Mouse (Mus musculus) MEL (cell line): ENCODE data around the gene Efhb.

Source experiments
- CTCF ChIP-seq, 3 experiments: IDR thresholded peaks in 2 of 3; conservative IDR thresholded peaks in 1 of 3; 2 replicates each; pipeline ENCODE4 v1.5.1; 2011 to 2012; ENCODE audit warnings: low read length in 3 of 3, low read depth in 2 of 3, mild to moderate bottlenecking in 2 of 3, improper control_type of control experiment in 1 of 3, inconsistent platforms in 1 of 3, mixed read lengths in 1 of 3, moderate library complexity in 1 of 3; ENCODE audit not compliant: control insufficient read depth in 1 of 3, insufficient read depth in 1 of 3, poor library complexity in 1 of 3, severe bottlenecking in 1 of 3
- POLR2A ChIP-seq, 2 experiments: IDR thresholded peaks; 2 replicates each; pipeline ENCODE4 v1.6.1; 2011 to 2012; ENCODE audit warnings: low read length in 2 of 2, mild to moderate bottlenecking in 2 of 2, control low read depth in 1 of 2, improper control_type of control experiment in 1 of 2, low read depth in 1 of 2, moderate library complexity in 1 of 2; ENCODE audit not compliant: control insufficient read depth in 1 of 2, insufficient read depth in 1 of 2, poor library complexity in 1 of 2
- POLR2AphosphoS2 ChIP-seq: IDR thresholded peaks from 2 replicates; pipeline ENCODE4 v1.6.1; 2011; ENCODE audit warnings: low read length, improper control_type of control experiment
- ZC3H11A ChIP-seq: IDR thresholded peaks from 2 replicates; pipeline ENCODE4 v1.6.1; 2012; ENCODE audit warnings: low read depth, mild to moderate bottlenecking, inconsistent platforms, low read length, improper control_type of control experiment

GRCm38 (mm10) chr17:53387581-53388473 is 75.3 kb downstream of the Efhb start:
- no peak for TF ChIP-seq POLR2A (IDR thresholded peaks at IDR 0.05; ENCODE audit: control insufficient read depth in 1 of 2, insufficient read depth in 1 of 2, low read depth in 1 of 2, low read length in 2 of 2, poor library complexity in 1 of 2)
- peak; percentile 53 for TF ChIP-seq ZC3H11A
- peak in 2 of 3 experiments; percentile 37 to 74; a peak in 4 of 6 replicates for TF ChIP-seq CTCF (IDR thresholded peaks at IDR 0.05 in 2 of 3, conservative IDR thresholded peaks at IDR 0.05 in 1 of 3; ENCODE audit: control insufficient read depth in 1 of 3, insufficient read depth in 1 of 3, low read depth in 2 of 3, low read length in 3 of 3, poor library complexity in 1 of 3, severe bottlenecking in 1 of 3)
- TF ChIP-seq POLR2AphosphoS2 = no peak
